Mouse (Mus musculus): ENCODE data around the gene Rnf208.

Gene Rnf208

DNA sequence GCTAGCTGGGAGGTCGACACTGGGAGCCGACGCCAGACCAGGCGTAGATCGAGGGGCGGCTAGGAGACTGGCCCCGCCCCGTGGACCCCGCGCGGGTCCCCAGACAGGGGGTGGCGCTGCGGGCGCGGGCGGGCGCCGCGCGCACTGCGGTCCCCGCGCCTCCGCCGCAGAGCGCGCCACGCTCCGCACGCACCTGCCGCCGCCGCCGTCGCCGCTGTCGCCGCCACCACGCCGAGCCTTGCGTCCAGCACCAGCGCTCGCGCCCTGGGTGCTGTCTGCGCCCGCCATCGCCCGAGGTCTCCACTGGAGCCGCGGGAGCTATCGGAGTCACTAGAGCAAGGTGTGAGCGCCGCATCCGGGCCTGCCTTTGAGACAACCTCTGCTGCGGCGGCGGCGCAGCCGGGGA is at the start of gene Rnf208, which contains the start of gene Cysrt1:
Gene Rnf208, plus strand, starts transcription at position 155 of the 406 bp plus-strand sequence.
Gene Cysrt1, minus strand, starts transcription at position 352 of the 406 bp plus-strand sequence.
- no peak for DNase-seq (ENCODE audit: low read depth, low spot score)

DNA sequence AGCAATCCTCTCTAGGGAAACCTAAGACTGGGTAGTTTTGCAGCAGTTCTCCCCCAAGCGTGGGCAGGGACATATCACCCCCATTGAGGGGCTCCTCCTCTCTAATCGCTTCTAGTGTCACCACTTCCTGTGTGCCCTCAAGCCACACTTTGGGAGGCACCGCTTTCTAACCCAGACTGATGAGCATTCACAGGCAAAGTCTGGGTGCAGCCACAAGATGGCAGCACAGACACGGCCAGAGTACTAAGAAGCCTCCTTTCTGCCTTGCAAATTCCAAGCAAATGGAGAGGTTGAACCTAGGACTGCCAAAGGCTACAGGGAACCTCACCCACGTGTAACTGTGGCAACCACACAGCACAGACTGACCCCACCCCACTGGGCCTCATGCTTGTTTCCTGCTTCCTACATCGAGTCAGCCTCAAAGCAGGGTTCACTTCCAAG is 48.7 kb upstream of the Rnf208 start:
- peak; percentile 78 for DNase-seq (ENCODE audit: low read depth, low spot score)

DNA sequence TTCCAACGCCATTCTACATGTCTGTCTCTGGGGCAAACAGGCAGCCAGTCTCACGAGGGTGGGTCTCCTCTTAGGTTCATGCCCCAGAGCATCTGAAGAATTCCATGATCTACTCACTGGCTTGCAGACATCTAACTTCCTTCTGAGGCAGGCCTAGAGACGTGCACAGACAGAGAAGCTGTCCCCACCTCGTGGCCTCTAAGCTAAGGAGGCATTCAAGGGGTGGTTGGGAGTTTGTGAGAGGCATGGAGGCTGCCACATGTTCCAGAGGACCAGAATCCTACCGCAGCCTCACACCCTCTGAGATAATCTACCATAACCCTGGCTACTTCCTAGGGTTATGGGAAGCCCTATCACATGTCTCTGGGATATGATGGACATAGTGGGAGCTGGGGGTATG is 48.0 kb upstream of the Rnf208 start:
- DNase-seq (ENCODE audit: low read depth, low spot score) = no peak

DNA sequence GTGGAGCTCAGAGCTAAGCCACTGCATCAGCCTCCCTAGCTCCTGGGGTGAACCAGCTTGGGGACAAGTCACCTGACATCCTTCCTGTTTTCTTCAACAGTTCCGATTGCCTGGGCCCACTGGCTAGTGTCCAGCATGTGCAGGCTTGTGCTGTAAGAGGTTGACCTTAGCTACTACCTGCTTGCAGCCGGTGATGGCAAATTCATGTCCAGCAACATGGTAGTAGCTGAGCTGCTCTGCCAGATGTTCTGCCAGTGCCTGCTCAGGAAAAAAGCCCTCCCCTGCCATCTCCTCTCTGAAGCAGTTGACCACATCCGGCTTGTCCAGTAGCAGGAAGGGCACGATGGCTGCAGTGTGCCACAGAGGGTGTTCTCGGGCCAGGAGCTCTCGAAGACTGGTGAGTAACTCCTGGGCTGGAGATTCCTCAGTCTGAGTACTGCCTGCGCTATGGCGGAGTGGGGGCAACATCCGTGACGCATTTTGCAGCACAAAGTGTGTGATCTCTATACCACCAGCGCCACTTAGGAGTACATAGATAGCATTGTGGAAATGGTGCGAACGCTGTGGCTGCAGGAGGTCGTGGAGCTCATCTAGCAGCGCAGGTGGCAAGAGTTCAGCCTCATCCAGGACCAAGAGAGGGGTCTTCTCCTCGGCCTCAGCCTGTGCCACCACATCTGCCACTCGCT is 47.4 kb upstream of the Rnf208 start:
- DNase-seq (ENCODE audit: low read depth, low spot score) = no peak

DNA sequence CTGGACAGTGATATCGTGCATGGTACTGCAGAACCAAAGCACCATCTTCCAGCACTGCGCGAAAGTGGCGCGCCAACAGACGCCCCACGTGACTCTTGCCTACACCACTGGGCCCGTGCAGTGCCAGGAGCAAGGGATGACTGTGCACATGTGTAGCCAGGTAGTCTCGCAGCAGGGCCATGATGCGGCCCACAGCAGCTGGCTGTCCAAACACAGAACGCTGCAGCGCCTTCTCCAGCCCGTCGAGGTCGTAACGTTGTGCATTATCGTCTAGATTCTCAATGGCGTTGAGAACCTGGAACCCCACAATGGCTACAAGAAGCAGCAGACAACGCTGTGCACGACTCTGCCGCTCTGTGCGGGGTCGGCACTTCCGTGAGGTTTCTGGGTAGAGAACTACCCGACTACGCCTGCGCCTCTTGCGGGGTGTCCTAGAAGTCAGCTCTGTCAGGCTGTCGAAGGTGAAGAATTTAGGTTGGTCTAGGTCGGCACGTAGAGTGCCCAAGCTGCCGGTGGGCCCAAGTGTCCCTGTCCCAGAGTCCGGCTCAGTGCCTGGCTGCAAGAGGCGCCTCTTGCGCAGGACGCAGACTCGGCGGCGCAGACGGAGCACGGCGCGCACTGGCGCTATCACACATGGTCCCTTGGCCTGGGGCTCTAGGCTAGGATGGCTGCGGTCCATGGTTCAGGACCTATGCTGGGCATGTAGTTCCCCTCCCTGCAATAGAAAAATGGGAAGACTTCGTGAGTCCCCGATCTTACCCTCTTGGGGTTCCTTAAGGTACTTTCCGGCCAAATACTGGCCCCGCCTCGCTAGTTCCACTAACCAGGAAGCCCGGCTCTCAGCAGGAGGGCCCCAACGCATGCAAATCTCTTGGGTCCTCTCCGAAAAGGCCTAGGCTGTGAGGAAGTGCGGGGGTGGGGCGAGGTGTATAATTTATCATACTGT is 46.6 kb upstream of the Rnf208 start:
- DNase-seq (ENCODE audit: low read depth, low spot score) = no peak

DNA sequence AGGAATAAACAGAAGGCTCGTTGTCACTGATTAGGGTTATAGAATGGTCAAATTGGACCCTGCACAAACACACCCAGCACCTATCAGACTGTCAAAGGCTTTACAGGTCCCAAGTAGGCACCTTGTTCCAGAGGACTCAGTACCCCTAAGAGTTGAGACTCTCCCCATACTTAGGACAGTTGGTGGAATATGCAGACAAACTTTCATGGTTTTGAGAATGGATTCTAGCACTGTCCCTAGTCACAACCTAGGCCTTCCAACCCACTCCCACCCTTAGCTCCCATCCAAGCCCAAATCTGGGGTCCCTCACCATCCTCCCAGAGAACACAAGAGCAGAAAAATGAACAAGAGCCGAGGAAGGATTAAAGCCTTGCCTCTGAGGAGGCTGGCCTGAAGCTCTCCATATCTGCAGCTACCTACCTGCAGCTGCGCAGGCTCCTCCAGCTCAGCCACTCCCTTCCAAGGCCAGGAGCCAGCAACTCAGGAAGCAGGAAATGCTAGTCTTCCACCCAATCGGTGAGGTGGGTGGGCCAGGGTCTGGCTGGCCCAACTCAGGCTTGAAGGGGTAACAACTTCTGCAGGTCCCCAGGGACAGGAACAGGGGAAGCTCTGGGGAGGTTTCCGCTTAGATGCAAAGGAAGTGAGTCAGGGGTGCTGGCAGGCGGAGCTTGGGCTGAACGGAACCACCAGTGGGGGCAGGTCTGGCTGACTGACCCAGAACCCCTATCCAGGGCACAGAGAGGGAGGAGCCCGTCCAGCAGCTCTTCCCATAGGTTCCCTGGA is 45.7 kb upstream of the Rnf208 start, which contains the start of gene Tor4a:
Gene Tor4a, minus strand, starts transcription at position 715 of the 783 bp plus-strand sequence.
- no peak for DNase-seq (ENCODE audit: low read depth, low spot score)

DNA sequence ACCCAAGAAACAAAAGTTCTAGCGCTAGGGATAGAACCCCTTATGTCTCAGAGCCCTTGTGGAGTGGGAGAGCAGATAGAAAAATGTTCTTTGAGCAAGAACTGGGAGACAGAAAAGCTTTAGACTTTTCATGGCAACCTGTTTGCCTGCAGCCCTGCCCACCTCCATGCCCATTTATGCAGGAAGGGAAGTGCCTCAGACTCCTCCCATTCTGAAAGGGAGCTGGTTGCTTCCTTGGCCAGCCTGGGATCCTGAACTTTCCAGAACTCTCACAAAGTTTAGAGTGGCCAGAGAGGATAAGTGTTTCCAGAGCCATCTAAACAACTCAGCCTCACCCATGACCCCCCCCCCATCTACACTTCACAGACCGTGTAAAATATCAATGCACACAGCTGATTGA is 44.9 kb upstream of the Rnf208 start:
- DNase-seq (ENCODE audit: low read depth, low spot score) = no peak

DNA sequence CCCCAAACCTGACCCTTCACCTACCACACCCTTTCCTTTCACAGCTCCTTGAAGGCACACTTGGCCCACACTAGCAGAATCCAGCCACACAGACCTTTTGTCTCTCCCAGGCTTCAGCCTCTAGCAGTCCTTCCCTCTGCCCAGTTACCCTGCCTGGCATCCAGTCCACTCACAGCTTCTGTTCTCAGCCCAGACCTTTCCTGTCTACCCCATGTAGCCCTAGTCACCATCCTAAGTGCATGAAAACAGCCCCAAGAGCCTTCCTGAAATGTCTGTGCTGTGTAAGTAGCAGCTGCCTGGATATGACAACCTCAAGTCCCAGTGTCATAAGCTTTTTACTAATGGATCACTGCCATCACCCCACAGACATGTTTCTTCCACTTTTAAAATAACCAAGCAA is 44.1 kb upstream of the Rnf208 start:
- no peak for DNase-seq (ENCODE audit: low read depth, low spot score)

DNA sequence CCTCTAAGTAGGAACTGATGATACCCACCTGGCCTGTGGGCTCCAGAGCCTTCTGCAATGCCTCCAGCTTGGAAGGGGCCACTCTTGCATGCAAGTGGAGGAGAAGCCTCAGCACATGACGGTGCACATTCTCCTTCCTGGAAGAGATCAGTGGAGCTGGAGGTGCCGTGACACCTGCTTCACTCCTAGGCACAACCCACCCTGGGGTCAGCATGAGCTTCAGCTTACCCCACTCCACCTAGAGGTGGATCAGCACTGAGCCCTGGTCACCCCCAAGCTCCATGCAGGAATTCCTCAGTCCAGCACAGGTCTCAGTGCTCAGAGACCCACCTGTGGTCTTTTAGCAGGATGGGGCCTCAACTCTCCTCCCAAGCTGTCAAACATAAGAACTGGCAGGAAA is 41.4 kb upstream of the Rnf208 start:
- DNase-seq (ENCODE audit: low read depth, low spot score) = no peak

DNA sequence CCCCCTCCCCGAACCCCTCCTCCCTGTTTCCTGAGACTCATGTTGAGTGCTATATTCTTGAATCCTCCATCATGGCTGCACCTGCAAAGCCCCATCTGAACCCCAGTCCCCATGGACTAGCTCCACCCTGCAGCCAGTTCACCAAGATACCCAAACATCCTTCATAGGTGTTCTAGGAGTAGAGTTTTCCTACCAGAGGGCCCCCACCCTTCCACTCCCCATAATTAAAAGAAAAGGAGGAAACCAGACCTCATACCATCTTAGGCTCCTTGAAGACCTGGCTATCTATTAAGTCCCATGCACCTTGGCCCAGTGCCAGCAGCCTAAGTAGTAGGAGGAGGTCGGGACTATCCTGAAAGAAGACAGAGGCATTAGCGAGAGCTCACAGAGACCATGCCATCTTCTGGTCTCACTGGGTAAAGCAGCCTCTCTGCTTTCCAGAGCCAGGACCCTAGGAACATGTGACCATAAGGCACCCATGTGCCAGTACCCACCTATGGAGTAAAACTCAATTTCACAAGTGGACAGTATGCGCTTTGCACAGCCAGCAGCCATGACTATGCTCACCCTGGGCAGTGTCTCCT is 38.3 kb upstream of the Rnf208 start:
- DNase-seq (ENCODE audit: low read depth, low spot score) = no peak

DNA sequence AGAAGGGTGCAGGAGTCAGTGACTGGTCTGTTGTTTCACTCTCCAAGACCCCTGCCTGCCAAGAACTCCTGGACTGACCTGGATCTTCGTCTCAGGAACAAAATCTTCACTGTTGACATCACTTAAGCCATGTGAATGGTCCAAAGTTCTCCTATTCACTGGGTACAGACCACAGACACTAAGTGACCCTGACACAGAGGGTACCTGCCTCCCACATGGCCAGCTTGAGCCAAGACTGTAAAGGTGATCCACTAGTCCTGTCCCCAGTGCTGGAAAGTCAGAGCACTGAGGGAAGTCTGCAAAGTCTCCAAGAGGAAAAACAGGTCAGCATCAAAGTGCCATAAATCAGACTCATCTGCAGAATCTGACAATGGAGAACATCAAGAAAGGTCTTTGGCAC is 34.5 kb upstream of the Rnf208 start:
- no peak for DNase-seq (ENCODE audit: low read depth, low spot score)

DNA sequence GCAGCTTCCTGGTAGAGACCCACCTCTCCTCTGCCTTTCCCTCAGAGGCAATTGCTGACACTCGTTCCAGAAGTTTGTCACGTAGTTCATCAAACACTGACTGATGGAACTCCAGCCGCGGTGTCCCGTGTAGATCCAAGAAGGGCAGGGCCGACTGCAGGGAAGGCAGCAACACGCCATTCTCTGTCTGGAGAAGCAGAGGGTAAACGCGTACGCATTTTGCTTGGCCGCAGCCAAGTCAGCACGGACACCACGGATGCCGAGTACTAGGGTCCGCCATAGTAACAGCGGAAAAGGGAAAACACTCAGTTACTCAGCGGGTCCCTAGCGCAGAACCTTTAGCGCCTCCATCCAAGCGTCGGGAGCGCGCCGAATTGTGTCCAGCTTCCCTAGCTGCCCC is 31.4 kb upstream of the Rnf208 start:
- DNase-seq (ENCODE audit: low read depth, low spot score) = no peak

DNA sequence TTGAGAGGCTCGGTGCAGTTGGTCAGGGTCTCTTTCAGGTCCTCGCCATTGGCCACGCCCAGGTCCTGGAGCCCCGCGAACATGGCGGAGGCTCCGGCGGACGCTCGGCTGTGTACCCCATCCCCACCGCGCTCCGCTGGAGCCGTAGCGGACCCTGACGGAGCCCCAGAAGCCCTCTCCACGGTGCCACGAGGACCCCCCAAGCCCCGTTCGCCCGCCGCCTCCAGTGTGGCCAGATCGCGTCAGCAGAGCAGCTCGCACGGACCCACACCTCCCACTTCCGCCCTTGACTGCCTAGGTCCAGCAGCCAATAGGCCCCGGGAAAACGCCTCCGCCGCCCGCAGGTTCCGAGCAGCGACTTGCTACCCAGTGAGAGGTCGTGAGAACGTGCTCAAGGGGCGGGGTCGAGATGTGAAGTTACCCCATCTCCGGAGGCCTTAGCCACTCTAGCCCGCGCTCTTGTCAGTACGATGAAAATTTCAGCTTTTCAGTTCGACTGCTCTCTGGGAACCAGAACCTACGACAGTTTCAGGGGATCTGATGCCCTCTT is 30.9 kb upstream of the Rnf208 start, which contains the start of gene Nelfb:
Gene Nelfb, minus strand, starts transcription at position 369 of the 550 bp plus-strand sequence.
- peak; percentile 75 for DNase-seq (ENCODE audit: low read depth, low spot score)

DNA sequence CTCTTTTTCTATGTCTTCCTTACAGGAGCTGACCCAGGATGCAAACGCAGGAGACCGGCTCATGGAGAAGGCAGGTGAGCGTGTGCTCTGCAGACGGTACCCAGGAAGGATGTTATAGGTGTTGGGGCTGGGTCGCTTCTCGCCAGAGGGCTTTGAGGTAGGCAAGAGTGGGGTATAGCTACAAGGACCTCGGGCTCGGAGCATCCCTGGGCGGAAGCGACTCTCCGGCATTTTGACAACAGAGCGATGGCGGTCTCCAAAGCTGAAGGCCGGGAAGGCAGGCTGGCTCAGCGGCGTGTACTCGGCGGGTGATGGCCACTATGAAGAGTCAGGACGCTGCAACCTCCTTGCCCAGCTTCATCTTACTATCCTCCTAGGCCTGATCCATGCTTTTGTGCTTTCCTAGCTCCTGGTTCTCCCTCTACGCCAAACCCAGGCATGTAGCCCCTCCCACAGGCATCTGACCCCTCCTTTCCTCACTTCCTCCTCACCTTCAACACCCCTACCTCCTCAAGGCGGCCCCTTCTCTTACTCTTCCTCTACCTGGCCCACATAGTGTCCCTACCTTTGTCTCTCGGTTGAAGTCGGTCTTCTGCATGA is 28.7 kb upstream of the Rnf208 start:
- DNase-seq (ENCODE audit: low read depth, low spot score) = no peak

DNA sequence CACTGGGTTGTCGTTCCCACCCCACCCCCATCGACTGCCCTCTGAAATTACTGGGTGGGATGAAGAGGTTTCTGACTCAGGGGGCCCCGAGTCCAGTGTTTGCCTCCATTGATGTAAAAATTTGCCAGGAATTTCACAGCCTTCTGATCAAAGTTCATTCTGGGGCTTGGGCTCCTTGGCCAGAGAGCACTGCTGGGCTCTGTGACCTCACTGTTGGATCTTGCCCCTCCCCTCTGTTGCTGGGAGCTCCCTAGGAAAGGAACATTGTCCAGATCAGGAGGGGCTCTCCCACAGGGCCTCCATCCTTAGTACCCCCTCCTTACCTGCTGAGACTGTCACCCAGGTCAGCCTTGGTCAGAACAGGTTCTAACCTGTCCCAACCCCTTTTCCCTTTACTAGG is 27.6 kb upstream of the Rnf208 start, which contains the start of gene Stpg3:
Gene Stpg3, minus strand, starts transcription at position 194 of the 400 bp plus-strand sequence.
- DNase-seq (ENCODE audit: low read depth, low spot score) = no peak

DNA sequence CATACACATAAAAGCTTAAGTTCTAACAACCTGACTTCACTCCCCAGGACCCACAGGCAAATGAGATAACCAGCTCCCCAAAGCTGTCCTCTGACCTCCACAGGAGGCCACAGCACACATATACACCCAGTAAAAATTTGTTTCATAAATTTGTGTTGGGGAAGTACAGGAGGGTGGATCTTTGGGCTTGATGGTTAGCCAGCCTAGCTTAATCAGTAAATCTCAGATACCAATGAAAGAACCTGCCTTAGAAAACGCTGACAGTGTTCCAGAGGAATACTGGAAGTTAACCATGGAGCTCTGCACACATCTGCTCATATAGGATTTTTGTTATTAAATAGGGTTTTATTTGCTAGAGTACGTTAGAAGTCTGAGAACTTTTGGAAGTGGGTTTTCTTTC is 24.4 kb upstream of the Rnf208 start:
- no peak for DNase-seq (ENCODE audit: low read depth, low spot score)

DNA sequence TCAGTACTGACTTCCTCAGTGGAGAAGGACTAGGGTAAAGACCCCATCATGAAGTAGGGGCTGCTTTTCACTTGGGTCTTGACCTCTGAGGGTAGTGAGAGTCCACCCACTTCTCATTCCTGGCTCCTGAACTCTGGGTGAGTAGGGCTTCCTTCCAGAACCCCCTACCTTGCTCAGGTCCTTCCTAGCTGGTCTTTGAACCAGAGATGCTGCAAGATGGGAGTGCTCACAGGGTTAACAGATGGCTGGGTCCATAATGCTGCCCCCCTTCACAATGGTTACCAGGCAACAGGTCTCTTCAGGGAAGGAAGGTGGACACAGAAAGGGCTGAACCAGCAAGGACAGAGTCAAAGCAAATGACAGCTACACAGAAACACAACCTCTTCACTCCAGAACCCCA is 23.6 kb upstream of the Rnf208 start, which contains the start of gene Fam166a:
Gene Fam166a, plus strand, starts transcription at position 301 of the 400 bp plus-strand sequence.
- no peak for DNase-seq (ENCODE audit: low read depth, low spot score)

DNA sequence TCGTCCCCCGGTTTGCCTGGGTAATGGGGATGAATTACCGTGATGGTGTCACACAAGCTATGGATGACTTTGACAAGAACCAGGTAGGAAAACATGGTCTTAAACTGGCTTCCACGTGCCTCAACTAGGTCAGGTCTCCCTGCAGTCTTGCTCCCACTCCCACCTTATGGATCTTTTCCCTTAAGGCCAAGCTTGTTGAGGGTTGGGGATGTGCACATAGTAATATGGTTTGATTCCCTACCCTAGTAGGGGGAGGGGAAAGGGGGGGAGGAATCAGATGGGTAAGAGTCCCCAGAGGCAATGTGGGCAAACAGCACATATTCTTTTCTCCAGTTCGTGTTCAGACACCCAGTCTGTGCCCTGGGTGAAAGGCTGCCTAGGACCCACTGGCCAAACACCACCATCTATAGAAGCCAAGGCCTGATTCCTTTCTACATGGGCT is 20.7 kb upstream of the Rnf208 start:
- DNase-seq (ENCODE audit: low read depth, low spot score) = no peak

DNA sequence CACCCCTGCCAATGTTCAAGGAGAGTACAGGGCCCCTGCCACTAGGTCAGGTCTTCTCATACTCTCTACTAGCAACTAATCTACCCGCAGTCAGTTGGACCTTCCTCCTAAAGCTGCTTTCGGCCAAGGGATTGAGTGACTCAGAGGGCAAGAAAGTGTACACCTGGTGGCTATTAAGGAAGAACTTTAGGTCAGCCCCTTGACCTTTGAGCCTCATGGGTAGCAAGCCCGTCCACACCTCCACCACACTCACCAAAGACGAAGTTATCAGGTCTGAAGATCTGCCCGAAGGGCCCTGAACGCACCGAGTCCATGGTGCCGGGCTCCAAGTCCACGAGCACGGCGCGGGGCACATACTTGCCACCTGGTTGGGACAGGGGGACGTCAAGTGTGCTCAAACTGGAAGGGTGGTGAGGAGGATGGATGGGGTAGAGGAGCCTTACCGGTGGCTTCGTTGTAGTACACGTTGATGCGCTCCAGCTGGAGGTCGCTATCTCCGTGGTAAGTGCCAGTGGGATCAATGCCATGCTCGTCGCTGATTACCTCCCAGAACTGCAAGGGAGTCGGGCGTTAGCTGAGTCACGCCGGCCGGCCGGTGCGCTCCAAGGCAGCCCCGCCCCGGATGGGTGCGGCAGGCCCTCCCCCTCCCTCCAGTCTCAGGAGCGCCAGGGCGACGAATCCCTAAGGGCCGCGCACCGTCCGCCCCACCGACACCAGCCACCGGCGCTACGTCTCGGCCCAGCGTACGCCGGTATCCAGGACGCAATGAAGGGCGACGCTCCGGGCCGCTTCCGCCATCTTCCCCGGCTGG is 18.2 kb upstream of the Rnf208 start:
- no peak for DNase-seq (ENCODE audit: low read depth, low spot score)

DNA sequence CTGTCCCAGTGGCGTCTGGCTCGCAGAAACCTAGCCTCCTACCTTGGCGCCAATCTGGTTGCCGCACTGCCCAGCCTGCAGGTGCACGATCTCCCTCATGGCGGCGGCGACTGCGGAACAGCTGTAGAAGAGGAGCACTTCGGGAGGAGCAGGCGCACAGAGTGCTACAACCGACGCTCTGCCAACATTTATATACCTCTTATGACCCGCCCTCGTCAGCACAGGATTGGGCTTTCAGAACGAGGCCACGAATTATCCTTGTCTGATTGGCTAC is 17.6 kb upstream of the Rnf208 start, which contains the start of gene Tubb4b:
Gene Tubb4b, minus strand, starts transcription at position 211 of the 274 bp plus-strand sequence.
- DNase-seq (ENCODE audit: low read depth, low spot score) = no peak
